Mouse (Mus musculus): ENCODE data around the gene Prdm2.

GRCm38 (mm10) chr4:143130441-143130840 is 82.4 kb downstream of the Prdm2 start:
- TF ChIP-seq ETS1 (IDR thresholded peaks at IDR 0.05; ENCODE audit: low read depth, low read length) = no peak
- TF ChIP-seq UBTF (IDR thresholded peaks at IDR 0.05; ENCODE audit: borderline replicate concordance, insufficient read depth, low read depth, low read length) = no peak
- no peak for TF ChIP-seq POLR2A (IDR thresholded peaks at IDR 0.05; ENCODE audit: control insufficient read depth in 1 of 2, insufficient read depth in 1 of 2, low read depth in 1 of 2, low read length in 2 of 2, poor library complexity in 1 of 2)
- TF ChIP-seq SIN3A (IDR thresholded peaks at IDR 0.05; ENCODE audit: low read length) = no peak
- no peak for TF ChIP-seq ELF1 (IDR thresholded peaks at IDR 0.05; ENCODE audit: low read depth, low read length)
- TF ChIP-seq POLR2AphosphoS5 (IDR thresholded peaks at IDR 0.05; ENCODE audit: borderline replicate concordance, low read depth, low read length) = no peak
- TF ChIP-seq BHLHE40 (IDR thresholded peaks at IDR 0.05; ENCODE audit: borderline replicate concordance, low read depth, low read length) = no peak
- no peak for TF ChIP-seq POLR2AphosphoS2 (IDR thresholded peaks at IDR 0.05; ENCODE audit: low read length)
- no peak for TF ChIP-seq USF1 (IDR thresholded peaks at IDR 0.05; ENCODE audit: low read depth, low read length)
- TF ChIP-seq MAX (IDR thresholded peaks at IDR 0.05; ENCODE audit: low read length) = no peak
- no peak for TF ChIP-seq TBP (IDR thresholded peaks at IDR 0.05; ENCODE audit: low read depth, low read length)
- no peak for TF ChIP-seq GATA1 (IDR thresholded peaks at IDR 0.05; ENCODE audit: low read depth, low read length)

Data from MEL (cell line).